Mouse (Mus musculus) embryonic facial prominence, embryonic 10.5 days (tissue): ENCODE data around the gene Rec114. TPM values are rescaled to one million over a fixed set of nuclear protein-coding genes. Genes with fewer than 3 reads are reported as not detected.

Source experiments
- DNase-seq: peaks from one replicate; pipeline ENCODE4 v3.0.0-alpha.2; 2017; ENCODE audit warnings: low spot score
- H3K27ac ChIP-seq: fragments of 300-500 bp; sonication (generic); replicated peaks from 2 replicates; pipeline ENCODE4 v1.5.1; 2016; ENCODE audit warnings: mild to moderate bottlenecking
- H3K27me3 ChIP-seq: fragments of 300-500 bp; sonication (generic); replicated peaks from 2 replicates; pipeline ENCODE4 v1.6.1; 2016; ENCODE audit warnings: low read depth, mild to moderate bottlenecking; ENCODE audit not compliant: poor library complexity, severe bottlenecking
- H3K36me3 ChIP-seq: fragments of 300-500 bp; sonication (generic); replicated peaks from 2 replicates; pipeline ENCODE4 v1.6.1; 2016; ENCODE audit warnings: mild to moderate bottlenecking, moderate library complexity
- H3K4me1 ChIP-seq: fragments of 300-500 bp; sonication (generic); 2 replicates; pipeline ENCODE4 v1.6.1; 2016
- H3K4me3 ChIP-seq: fragments of 300-500 bp; sonication (generic); 2 replicates; pipeline ENCODE4 v1.5.1; 2016; ENCODE audit warnings: mild to moderate bottlenecking, moderate library complexity
- H3K9me3 ChIP-seq: fragments of 300-500 bp; sonication (generic); 2 replicates; pipeline ENCODE4 v1.6.1; 2016; ENCODE audit warnings: mild to moderate bottlenecking
- WGBS: fragments of 180-500 bp; shearing (Covaris S2); methylation state at CpG from one replicate; pipeline ENCODE4 v1.1.7; 2016; 5-methylcytosine and 5-hydroxymethylcytosine counted together
- polyA plus RNA-seq: library from polyadenylated mRNA; unstranded; fragments of >200 nt; fragmentation: Nextera tagmentation; extraction: Ambion mirVana; gene quantifications from 2 replicates; pipeline ENCODE4 v1.2.1, GENCODE M21; 2016

Gene Rec114
- polyA plus RNA-seq, 1 experiment from 2014 or later = 1.9 TPM

- H3K36me3 ChIP-seq = no peaks in the 10 kb centered on the region
- no peak overlapping the region for H3K4me3 ChIP-seq
- WGBS = 80% methylated on average over 11 of the region's 11 CpGs
- H3K27ac ChIP-seq = no peak overlapping the region
- 0 out of 2 replicates have a peak, but pooled peaks cover 7% of the 10 kb centered on the region for H3K4me1 ChIP-seq
- no peaks in the 10 kb centered on the region for H3K9me3 ChIP-seq
- no peak for DNase-seq
- H3K27me3 ChIP-seq = no peaks in the 10 kb centered on the region
Measured at GRCm38 (mm10) chr9:58707796-58708195, 36.0 kb downstream of the Rec114 start.

- 88% methylated on average over 7 of the region's 7 CpGs for WGBS
- no peak overlapping the region for H3K4me3 ChIP-seq
- H3K4me1 ChIP-seq = 0 out of 2 replicates have a peak, but pooled peaks cover 4% of the 10 kb centered on the region
- no peaks in the 10 kb centered on the region for H3K27me3 ChIP-seq
- no peak overlapping the region for H3K27ac ChIP-seq
- H3K36me3 ChIP-seq = no peaks in the 10 kb centered on the region
- no peaks in the 10 kb centered on the region for H3K9me3 ChIP-seq
- no peak for DNase-seq
Measured at GRCm38 (mm10) chr9:58706024-58706423, 37.7 kb downstream of the Rec114 start.

GRCm38 (mm10) chr9:58703766-58704165 lies 40.0 kb downstream of the Rec114 start:
- H3K27ac ChIP-seq = no peak overlapping the region
- no peaks in the 10 kb centered on the region for H3K36me3 ChIP-seq
- no peaks in the 10 kb centered on the region for H3K9me3 ChIP-seq
- WGBS = 89% methylated on average over 7 of the region's 7 CpGs
- no peaks in the 10 kb centered on the region for H3K27me3 ChIP-seq
- H3K4me3 ChIP-seq = no peak overlapping the region
- 0 out of 2 replicates have a peak, but pooled peaks cover 4% of the 10 kb centered on the region for H3K4me1 ChIP-seq
- DNase-seq = no peak

- 91% methylated on average over 2 of the region's 2 CpGs for WGBS
- Histone ChIP-seq H3K4me1 (no peaks in the 10 kb centered on the region), H3K36me3 (no peaks in the 10 kb centered on the region), H3K27ac (no peak overlapping the region), H3K9me3 (no peaks in the 10 kb centered on the region), H3K4me3 (no peak overlapping the region), H3K27me3 (no peaks in the 10 kb centered on the region)
- peak; percentile 7 for DNase-seq
Measured at GRCm38 (mm10) chr9:58701751-58702150, 42.0 kb downstream of the Rec114 start.

GRCm38 (mm10) chr9:58698486-58698885 lies 45.3 kb downstream of the Rec114 start:
- 97% methylated on average over 2 of the region's 2 CpGs for WGBS
- Histone ChIP-seq H3K27me3 (no peaks in the 10 kb centered on the region), H3K4me3 (no peak overlapping the region), H3K9me3 (no peaks in the 10 kb centered on the region; the same call in 1 of the 2 replicates), H3K36me3 (no peaks in the 10 kb centered on the region), H3K4me1 (no peaks in the 10 kb centered on the region), H3K27ac (no peak overlapping the region)
- no peak for DNase-seq

GRCm38 (mm10) chr9:58691471-58691870 lies 52.3 kb downstream of the Rec114 start:
- WGBS = 85% methylated on average over 7 of the region's 7 CpGs
- no peak for DNase-seq
- H3K27ac ChIP-seq = no peak overlapping the region
- no peaks in the 10 kb centered on the region for H3K36me3 ChIP-seq
- H3K4me3 ChIP-seq = no peak overlapping the region
- no peaks in the 10 kb centered on the region; the same call in 1 of the 2 replicates for H3K9me3 ChIP-seq
- peaks cover 10% of the 10 kb centered on the region for H3K4me1 ChIP-seq
- H3K27me3 ChIP-seq = no peaks in the 10 kb centered on the region

GRCm38 (mm10) chr9:58690701-58691100 lies 53.1 kb downstream of the Rec114 start:
- peaks cover 10% of the 10 kb centered on the region for H3K4me1 ChIP-seq

GRCm38 (mm10) chr9:58688076-58688475 lies 55.7 kb downstream of the Rec114 start:
- WGBS = 80% methylated on average over 4 of the region's 4 CpGs
- no peak overlapping the region for H3K27ac ChIP-seq
- H3K36me3 ChIP-seq = no peaks in the 10 kb centered on the region
- no peaks in the 10 kb centered on the region for H3K9me3 ChIP-seq
- no peaks in the 10 kb centered on the region for H3K27me3 ChIP-seq
- no peak overlapping the region for H3K4me3 ChIP-seq
- DNase-seq = no peak
- H3K4me1 ChIP-seq = peaks cover 9% of the 10 kb centered on the region

More at GRCm38 (mm10) chr9:58690701-58691100, 53.1 kb downstream of the Rec114 start:
- Histone ChIP-seq H3K36me3 (no peaks in the 10 kb centered on the region), H3K27me3 (no peaks in the 10 kb centered on the region), H3K4me3 (no peak overlapping the region), H3K9me3 (no peaks in the 10 kb centered on the region; the same call in 1 of the 2 replicates), H3K27ac (no peak overlapping the region)
- DNase-seq = no peak
- WGBS = 86% methylated on average over 4 of the region's 4 CpGs

- WGBS = 87% methylated on average over 10 of the region's 10 CpGs
- Histone ChIP-seq H3K27ac (no peak overlapping the region), H3K4me3 (no peak overlapping the region), H3K27me3 (no peaks in the 10 kb centered on the region), H3K4me1 (peaks cover 8% of the 10 kb centered on the region), H3K36me3 (no peaks in the 10 kb centered on the region), H3K9me3 (no peaks in the 10 kb centered on the region)
- no peak for DNase-seq
Measured at GRCm38 (mm10) chr9:58685290-58685689, 58.5 kb downstream of the Rec114 start.

GRCm38 (mm10) chr9:58683372-58683771 lies 60.4 kb downstream of the Rec114 start:
- H3K9me3 ChIP-seq = no peaks in the 10 kb centered on the region
- WGBS = 51% methylated on average over 6 of the region's 6 CpGs

GRCm38 (mm10) chr9:58682106-58682505 lies 61.7 kb downstream of the Rec114 start:
- DNase-seq = no peak
- Histone ChIP-seq H3K9me3 (no peaks in the 10 kb centered on the region), H3K4me3 (no peak overlapping the region), H3K27me3 (no peaks in the 10 kb centered on the region), H3K4me1 (peaks cover 3% of the 10 kb centered on the region; the same call in 1 of the 2 replicates), H3K27ac (no peak overlapping the region; the same call in 1 of the 2 replicates), H3K36me3 (no peaks in the 10 kb centered on the region)
- 80% methylated on average over 6 of the region's 6 CpGs for WGBS

More at GRCm38 (mm10) chr9:58683372-58683771, 60.4 kb downstream of the Rec114 start:
- no peaks in the 10 kb centered on the region for H3K27me3 ChIP-seq
- H3K4me3 ChIP-seq = no peak overlapping the region
- DNase-seq = no peak
- H3K36me3 ChIP-seq = no peaks in the 10 kb centered on the region
- H3K4me1 ChIP-seq = peaks cover 8% of the 10 kb centered on the region
- H3K27ac ChIP-seq = no peak overlapping the region

- no peak for DNase-seq
- peaks cover 3% of the 10 kb centered on the region; the same call in 1 of the 2 replicates for H3K4me1 ChIP-seq
- no peak overlapping the region for H3K4me3 ChIP-seq
- no peak overlapping the region for H3K27ac ChIP-seq
- no peaks in the 10 kb centered on the region for H3K27me3 ChIP-seq
- H3K9me3 ChIP-seq = no peaks in the 10 kb centered on the region
- WGBS = 68% methylated on average over 2 of the region's 2 CpGs
- H3K36me3 ChIP-seq = no peaks in the 10 kb centered on the region
Measured at GRCm38 (mm10) chr9:58681411-58681810, 62.4 kb downstream of the Rec114 start.

- no peaks in the 10 kb centered on the region for H3K27me3 ChIP-seq
- no peak overlapping the region for H3K4me3 ChIP-seq
- WGBS = 76% methylated on average over 6 of the region's 6 CpGs
- peaks cover 4% of the 10 kb centered on the region; the same call in 1 of the 2 replicates for H3K4me1 ChIP-seq
- H3K36me3 ChIP-seq = no peaks in the 10 kb centered on the region
- DNase-seq = no peak
- H3K27ac ChIP-seq = no peak overlapping the region
- no peaks in the 10 kb centered on the region for H3K9me3 ChIP-seq
Measured at GRCm38 (mm10) chr9:58675371-58675770, 68.4 kb downstream of the Rec114 start.
